Mouse (Mus musculus): ENCODE data around the gene Zfp54.
"Not testable (repeated sequence)": the region's sequence is repeated elsewhere in the genome, so short reads cannot be mapped to it uniquely, and the experiment has no call there.

The Zfp54 gene

DNA sequence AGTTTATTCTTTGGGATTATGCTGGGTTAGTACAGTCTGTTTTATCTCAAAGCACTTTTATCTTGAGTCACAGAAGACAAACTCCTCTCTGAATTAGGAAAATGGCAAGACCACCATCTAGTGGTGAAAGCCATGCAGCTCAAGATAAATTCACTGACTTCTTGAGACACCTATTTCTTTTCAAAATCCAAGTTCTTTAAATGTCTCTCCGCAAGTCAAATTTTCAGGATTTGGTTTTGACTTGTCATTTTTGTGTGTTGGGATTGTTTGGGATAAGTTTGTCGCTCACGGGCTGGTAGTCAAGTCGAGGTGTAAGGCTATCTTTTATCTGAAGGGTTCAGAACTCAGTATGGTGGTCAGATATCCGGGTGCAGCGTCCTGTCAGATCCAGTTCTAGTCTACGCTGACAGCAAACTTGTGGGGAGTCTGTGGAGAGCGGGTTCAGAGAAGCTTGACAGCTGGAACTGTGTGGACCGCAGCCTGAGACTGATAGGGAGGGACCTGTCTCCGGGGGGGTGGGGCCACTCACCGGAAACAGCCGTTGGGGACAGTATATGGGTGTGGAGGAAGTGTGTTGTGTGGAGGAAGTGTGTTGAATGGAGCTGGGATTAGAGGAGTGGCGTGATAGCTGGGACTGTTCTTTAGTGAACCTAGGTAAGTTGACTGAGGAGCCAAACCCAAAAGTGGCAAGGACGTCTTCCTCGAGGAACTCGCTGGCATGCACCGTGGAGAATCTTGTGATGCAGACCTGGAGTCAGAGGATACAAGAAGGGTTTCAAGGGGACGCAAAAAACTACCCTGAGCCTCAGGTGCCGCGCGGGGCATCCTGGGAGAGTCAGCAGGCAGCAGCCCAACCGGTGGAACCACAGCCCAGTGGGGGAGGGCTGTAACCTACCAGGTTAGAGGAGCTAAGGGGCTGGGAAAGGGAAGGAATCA is at the start of gene Zfp54:
TSS of gene Zfp54 (plus strand) at position 564 of the 936 bp plus-strand sequence.
- peak; percentile 5 to 21 for DNase-seq (ENCODE audit: low spot score in 2 of 2)

DNA sequence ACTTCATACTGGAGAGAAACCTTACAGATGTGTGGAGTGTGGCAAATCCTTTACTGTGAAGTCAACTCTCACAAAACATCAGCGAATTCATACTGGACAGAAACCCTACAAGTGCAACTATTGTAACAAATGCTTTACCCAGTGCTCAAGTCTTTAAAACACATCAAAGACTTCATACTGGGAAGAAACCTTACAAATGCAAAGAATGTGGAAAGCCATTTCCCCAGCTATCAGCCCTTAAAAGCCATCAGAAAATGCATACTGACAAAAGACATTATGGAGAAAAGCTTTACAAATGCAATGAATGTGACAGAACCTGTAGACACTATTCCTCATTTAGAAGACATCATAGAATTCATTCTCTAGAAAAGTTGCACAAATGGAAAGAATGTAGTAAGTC is 47.7 kb upstream of the Zfp54 start:
- DNase-seq (ENCODE audit: low spot score in 2 of 2), result no peak

DNA sequence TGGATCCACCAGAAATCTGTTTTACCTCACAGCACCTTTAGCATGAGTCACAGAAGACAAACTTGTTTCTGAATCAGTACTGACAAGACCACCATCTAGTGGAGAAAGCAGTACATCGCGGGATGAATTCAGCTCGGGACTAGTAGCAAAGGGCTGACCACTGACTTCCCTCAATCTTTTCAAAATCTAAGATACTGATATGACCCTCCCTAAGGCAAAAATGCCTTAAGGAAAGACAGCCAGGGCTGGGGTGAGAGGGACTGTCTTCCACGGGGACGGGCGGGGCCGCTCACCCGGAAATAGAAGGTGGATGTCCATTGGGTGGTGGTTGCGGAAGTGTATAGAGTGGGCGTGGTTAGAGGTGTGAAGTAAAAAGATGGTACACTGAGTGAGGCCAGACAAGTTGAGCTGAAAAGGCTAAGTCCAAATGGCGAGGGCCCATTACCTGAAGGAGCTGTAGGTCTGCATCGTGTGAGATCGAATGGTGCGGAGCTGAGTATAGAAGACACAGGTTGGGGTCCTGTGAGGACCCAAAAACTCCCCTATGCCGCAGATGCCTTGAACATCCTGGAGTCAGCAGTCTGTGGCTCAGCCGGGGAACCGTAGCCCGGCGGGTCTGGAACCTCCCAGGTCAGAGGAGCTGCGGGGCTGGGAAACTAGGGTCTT is 39.5 kb upstream of the Zfp54 start, which contains the start of gene Zfp677:
TSS of gene Zfp677 (plus strand) at position 358 of the 666 bp plus-strand sequence.
- peak; percentile 5 to 28 for DNase-seq (ENCODE audit: low spot score in 2 of 2)

DNA sequence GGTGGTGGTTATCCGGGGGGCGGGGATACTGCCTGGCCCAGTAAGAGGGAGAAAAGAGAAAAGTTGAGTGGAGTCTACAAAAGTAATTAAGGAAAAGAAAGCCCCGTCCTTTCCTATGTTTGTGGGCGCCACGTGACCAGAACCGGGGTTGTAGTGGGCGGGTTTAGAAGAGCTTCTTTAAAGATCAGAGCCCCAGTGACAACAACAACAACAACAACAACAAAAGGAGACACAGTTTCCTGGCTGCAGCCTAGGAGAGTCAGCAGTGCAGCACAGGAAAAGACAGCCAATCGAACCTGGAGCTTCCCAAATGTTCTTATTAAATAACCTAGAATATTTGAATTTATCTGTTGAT is 39.0 kb upstream of the Zfp54 start:
- no peak for DNase-seq (ENCODE audit: low spot score in 2 of 2)

DNA sequence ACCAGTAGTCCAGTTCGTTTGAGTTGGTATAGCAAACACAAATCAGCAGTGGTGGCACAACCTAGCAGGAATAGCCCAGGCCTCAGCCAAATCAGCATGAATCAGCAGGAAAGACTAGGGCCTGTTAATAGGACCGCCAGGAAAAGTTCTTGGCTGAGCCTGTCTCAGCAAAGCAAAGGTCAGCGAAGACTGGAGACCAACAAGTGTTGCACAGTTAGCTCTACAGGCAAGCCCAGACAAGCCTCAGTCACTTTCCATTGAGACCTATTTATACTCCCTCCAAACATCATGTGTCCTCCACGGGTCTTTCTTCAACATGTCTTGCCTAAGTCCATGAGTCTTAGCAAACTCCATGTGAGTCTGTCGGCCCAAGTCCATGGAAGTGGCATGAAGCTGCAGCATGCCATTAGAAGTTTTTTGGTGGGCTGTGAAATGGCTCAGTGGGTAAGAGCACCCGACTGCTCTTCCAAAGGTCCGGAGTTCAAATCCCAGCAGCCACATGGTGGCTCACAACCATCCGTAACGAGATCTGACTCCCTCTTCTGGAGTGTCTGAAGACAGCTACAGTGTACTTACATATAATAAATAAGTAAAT is 15.9 kb downstream of the Zfp54 start:
- not testable (repeated sequence) for DNase-seq (ENCODE audit: low spot score in 2 of 2)

DNA sequence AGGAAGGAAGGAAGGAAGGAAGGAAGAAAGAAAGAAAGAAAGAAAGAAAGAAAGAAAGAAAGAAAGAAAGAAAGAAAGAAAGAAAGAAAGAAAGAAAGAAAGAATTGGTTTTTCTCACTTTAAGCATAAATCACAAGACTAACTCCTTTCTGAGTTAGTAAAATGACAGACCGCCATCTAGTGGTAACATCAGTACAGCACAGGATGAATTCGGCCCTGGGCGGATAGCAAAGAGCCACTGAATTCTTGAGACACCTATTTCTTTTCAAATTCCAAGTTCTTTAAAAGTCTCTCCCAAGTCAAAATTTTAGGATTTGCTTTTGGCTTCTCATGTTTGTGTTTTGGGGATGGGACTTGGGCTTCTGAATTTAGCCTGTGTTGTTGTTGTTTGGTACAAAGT is 26.6 kb downstream of the Zfp54 start:
- peak; percentile 51 to 69 for DNase-seq (ENCODE audit: low spot score in 2 of 2)

DNA sequence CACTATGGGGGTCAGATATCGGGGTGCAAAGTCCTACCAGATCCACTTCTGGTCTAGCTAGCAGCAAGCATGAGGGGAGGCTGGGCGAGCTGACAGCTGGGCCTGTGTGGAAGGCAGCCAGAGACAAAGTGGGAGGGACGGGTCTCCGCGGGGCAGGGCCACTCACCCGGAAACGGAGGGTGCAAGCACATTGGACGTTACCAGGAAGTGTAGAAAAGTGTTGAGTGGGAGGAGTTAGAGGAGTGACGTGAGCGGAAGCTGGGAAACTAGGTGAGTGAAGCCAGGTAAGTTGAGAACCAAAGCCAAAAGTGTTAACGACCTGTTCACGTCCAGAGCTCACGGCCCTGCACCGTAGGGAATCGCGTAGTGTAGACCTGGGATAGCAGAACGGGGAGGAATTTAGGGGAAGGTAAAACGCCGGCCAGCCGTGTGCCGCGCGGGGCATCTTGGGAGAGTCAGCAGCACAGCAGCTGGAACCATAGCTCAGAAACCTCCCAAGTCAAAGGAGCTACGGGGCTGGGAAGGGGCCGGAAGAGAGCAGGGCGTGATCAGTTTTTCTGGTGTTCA is 27.2 kb downstream of the Zfp54 start, which contains the start of gene Zfp51:
TSS of gene Zfp51 (plus strand) at position 237 of the 567 bp plus-strand sequence.
- peak; percentile 67 to 70 for DNase-seq (ENCODE audit: low spot score in 2 of 2)

DNA sequence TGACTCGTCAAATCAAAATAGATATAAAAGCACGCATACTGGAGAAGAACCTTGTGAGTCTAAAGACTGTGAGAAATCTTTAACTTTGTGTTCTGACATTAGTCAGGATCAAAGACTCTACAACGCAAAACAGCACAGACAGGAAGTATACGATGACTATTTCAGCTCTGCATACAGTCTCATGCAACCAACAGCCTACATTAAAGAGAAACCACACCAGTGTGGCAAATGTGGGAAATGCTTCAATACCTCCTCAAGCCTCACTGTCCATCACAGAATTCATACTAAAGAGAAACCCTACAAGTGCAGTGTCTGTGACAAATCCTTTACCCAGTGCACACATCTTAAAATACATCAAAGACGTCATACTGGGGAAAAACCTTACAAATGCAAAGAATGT is 40.5 kb downstream of the Zfp54 start:
- no peak for DNase-seq (ENCODE audit: low spot score in 2 of 2)

DNA sequence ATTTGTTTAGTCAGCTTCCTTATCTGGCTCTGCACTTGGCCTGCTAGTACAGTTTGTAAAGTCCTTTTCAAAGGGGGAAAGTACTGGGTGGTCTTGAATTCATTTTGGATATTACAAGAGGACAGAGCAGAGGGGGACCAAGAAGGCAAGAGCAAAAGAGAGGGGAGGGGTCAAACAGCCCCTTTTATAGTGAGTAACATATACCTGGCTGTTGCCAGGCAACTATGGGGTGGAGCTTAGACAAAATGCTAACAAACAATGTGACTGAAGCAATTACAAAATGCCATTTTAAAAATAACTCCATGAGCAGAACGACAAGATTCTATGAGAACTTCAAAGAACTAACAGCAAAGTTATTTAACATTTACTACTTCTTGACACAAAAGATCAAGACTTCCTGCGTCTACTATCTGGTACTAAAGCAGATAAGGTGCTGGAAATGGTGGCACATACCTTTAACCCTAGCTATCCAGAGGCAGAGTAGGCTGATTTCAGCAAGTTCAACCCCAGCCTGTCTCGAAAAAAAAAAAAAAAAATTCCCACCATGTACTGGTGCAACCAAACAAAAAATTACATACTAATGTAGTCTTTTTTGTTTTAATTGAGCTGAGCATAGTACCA is 49.1 kb downstream of the Zfp54 start:
- no peak for DNase-seq (ENCODE audit: low spot score in 2 of 2)

DNA sequence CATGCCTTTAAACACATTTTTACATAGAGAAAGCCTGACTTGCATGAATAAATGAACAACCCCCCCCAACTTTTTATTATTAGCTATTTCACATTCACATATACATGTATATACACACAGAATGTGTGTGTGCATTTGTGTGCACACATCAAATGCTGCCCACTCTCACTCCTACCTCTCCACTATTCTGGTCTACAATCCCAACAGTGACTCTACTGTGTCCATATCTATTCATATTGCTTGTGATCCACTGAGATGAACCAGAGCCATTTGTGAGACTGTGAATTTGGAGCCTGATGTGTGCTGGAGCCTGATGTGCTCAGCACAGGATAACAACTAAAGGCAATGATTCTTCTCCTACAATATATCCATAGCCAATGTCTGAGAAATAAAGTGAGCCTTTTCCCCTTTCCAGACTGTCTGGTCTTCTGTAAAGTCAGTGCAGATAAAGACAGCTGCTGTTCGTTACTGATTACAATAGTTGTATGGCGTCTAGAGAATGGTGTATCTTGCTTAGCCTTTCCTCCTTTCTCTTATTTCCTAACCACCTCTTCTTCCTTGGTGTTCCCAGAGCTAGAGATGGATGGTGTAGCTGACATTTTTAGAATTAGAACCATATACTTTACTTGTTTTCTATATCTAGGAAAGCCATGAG is 49.8 kb downstream of the Zfp54 start:
- no peak for DNase-seq (ENCODE audit: low spot score in 2 of 2)

DNA sequence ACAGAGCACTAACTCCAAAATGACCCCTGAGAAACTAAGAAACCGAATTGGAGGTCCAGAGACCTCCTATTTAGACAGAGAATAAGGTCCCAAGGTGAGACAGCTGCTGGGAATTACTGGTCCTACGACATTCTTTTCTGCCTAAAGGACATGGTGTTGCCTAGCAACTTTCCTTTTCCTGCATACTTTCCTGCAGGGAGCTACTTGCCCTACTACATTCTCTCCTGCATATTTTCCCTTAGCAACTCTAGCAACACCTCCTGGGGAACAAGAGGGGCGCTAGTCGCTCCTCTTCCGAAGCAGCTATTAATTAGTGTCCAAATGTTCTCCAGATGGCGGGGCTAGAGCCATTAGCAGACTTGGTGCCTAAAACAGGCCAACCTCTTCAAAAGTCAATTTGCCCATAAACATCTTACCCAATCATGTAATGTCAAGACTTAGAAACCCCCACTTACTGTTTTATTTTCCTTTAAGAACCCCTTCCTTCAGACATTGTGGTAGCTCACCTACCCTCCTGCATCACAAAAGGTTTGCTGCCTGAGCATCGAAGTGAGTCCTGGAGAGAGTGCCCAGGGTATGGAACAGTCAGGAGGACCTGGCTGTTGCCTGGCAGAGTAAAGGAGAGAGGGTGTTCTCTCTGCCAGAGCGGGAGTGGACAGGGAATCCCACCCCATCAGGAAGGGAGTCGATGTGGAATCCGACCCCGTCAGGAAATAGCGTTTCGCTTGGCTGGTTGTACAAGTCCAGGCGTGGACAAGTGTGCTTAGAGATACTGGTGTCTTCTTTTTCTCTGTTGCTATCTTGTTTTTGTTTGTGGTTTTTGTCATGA is 50.5 kb downstream of the Zfp54 start:
- no peak for DNase-seq (ENCODE audit: low spot score in 2 of 2)

DNA sequence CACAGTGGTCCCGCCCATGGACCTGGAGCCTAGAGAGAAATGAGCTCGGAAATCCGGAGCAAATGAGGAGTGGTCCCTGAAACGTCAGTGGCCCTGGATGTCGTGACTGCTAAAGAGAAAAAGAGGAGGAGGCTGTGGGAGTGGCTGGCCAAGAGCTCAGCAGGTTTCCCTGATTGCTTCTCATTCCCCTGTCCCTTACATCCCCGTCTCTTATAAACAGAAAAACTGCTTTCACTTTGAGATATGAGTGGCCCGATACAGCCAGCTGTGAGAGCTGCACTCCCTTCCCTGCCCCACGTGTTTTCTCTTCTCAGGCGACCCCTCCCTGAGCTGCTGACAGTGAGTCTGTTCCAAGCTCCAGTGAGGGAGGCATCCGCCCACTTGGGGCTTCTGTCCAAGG is 51.7 kb downstream of the Zfp54 start:
- not testable (repeated sequence) for DNase-seq (ENCODE audit: low spot score in 2 of 2)

DNA sequence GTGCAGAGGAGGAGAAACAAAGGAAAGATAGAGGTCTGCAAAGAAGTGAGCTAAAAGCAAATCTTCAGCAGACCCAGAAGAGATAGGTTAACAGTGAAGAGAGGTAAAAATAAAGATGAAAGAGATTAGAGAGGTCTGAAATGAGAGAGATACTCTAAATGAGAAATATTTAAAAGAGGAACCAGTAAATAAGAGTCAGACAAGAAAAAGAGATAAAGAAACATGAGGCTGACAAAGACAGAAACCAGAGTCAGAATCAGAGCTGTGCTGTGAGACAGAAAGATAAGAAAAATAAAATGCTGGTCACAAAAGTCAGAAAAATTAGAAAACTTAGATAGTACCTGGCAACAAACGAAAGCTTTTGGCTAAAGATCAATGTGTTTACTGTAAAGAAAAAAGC is 52.3 kb downstream of the Zfp54 start:
- DNase-seq (ENCODE audit: low spot score in 2 of 2), result not testable (repeated sequence)

DNA sequence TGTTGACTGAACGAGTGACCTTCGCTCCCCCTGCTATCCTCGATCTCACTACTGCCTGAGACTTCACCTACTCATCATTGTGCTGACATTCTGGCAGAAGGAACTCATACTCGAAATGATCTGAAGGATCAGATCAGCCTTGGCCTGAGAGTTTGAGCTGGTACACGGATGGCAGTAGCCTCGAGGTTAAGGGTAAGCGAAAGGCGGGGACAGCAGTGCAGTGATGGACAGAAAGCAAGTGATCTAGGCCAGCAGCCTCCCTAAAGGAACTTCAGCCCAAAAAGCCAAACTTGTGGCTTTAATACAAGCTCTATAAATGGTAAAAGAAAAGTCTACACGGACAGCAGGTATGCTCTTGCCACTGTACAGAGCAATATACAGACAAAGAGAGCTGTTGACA is 53.3 kb downstream of the Zfp54 start:
- DNase-seq (ENCODE audit: low spot score in 2 of 2), result not testable (repeated sequence)

DNA sequence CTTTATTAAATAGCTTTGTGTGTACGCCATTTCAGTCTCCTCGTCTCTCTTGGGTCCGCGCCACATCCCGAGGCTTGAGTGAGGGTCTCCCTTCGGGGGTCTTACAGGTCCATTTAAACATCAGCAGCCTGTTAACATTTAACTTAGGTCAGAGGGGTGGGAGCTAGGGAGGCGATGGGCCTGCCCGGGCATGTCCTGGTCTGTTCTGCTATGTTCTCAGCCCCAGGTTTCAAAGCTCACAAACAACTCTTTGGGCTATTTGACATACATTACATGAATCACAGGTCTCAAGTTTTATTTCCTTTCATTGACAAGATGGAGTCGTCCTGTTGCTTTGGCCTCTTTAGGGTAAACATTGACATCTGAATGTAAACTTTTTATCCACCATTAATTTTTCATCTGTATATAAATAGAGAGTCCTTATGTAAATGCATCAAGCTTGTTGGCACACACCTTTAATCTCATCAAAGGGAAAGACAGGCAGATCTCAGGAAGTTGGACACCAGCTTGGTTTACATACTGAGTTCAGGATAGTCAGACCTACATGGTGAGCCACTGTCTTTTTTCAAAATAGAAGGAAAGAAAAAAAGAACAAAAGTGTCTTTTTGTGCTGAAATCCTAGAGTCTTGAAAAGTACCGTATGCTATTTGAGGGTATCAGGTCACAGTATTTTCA is 55.2 kb downstream of the Zfp54 start:
- not testable (repeated sequence) for DNase-seq (ENCODE audit: low spot score in 2 of 2)
